Mouse (Mus musculus) stomach, embryonic 14.5 days (tissue): ENCODE data around the gene Rcbtb2. TPM values are rescaled to one million over a fixed set of nuclear protein-coding genes. Genes with fewer than 3 reads are reported as not detected.

ENCODE experiments used
- ATAC-seq: fragments of 200-750 bp; cut with Nextera tagmentation; 2 replicates; pipeline ENCODE4 v1.8.0; 2017; ENCODE audit warnings: low read depth, moderate TSS enrichment; ENCODE audit not compliant: insufficient number of reproducible peaks, insufficient read depth, low FRiP score
- H3K27ac ChIP-seq: fragments of 300-500 bp; sonication (generic); 2 replicates; pipeline ENCODE4 v1.5.1; 2014; ENCODE audit warnings: mild to moderate bottlenecking, low read length, moderate library complexity, mixed read lengths
- H3K27me3 ChIP-seq: fragments of 300-500 bp; sonication (generic); 2 replicates; pipeline ENCODE4 v1.6.1; 2014; ENCODE audit warnings: low read length, control low read depth, mixed read lengths; ENCODE audit not compliant: control insufficient read depth, insufficient read depth
- H3K36me3 ChIP-seq: fragments of 300-500 bp; sonication (generic); 2 replicates; pipeline ENCODE4 v1.6.1; 2014; ENCODE audit warnings: mild to moderate bottlenecking, control low read depth, low read length, moderate library complexity, mixed read lengths; ENCODE audit not compliant: control insufficient read depth, insufficient read depth
- H3K4me1 ChIP-seq: fragments of 300-500 bp; sonication (generic); 2 replicates; pipeline ENCODE4 v1.6.1; 2014; ENCODE audit warnings: low read length, control low read depth, mixed read lengths; ENCODE audit not compliant: control insufficient read depth, insufficient read depth
- H3K4me2 ChIP-seq: fragments of 300-500 bp; sonication (generic); replicated peaks from 2 replicates; pipeline ENCODE4 v1.6.1; 2014; ENCODE audit warnings: low read depth, low read length, control low read depth
- H3K4me3 ChIP-seq: fragments of 300-500 bp; sonication (generic); 2 replicates; pipeline ENCODE4 v1.5.1; 2014; ENCODE audit warnings: low read depth, low read length, control low read depth
- H3K9ac ChIP-seq: fragments of 300-500 bp; sonication (generic); replicated peaks from 2 replicates; pipeline ENCODE4 v1.6.1; 2014; ENCODE audit warnings: low read depth, mild to moderate bottlenecking, control low read depth, low read length, moderate library complexity, mixed read lengths
- H3K9me3 ChIP-seq: fragments of 300-500 bp; sonication (generic); 2 replicates; pipeline ENCODE4 v1.6.1; 2016; ENCODE audit warnings: low read depth, low read length, control low read depth; ENCODE audit not compliant: control insufficient read depth
- WGBS: fragments of 180-500 bp; shearing (Covaris S2); extraction: QIAGEN DNeasy Blood & Tissue Kit; methylation state at CpG from one replicate; pipeline ENCODE4 v1.1.7; 2014; 5-methylcytosine and 5-hydroxymethylcytosine counted together
- polyA plus RNA-seq: library from polyadenylated mRNA; unstranded; fragments of >200 nt; fragmentation: Nextera tagmentation; extraction: Ambion mirVana; gene quantifications from 2 replicates; pipeline ENCODE4 v1.2.1, GENCODE M21; 2014

The Rcbtb2 gene
- polyA plus RNA-seq, 1 experiment from 2014 or later = 106 TPM

DNA sequence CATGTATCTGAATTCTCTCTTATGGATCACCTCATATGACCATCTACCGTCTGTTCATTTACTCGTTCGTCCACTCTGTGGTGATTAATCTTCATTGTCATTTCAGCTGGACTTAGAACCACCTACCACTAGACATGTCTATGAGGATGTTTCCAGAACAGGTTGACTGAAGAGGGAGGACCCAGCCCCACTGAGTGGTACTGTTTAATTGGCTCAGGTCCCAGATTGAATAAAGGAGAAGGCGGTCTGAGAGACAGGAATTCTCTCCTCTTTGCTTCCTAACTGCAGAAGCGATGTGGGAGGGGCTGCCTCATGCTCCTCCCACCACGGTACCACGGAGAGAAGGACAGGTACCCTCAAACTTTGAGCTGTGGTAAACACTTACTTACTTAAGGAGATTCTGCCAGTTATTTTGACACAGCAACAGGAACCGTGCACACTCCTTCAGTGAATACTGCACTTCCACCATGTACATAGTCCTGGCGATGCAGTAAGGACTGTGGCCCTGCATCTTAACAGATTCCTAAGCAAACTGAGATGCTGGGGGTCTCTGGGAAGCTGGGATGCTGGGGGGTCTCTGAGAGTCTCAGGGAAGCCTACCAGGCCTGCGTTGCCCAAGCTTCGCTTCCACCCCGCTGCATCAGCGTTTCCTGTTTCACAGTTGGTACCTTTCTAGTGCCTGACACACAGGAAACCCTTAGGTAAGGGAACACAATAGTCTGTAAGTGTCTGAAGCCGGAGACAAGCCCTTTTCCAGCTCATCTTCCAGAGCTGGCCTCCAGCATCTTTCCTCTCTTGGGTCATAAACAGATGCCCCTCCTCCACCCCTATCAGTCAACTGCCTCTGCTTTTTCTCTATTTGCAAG is 4.1 kb upstream of the Rcbtb2 start:
- ATAC-seq = no peak
- H3K4me3 ChIP-seq = no peak overlapping the region
- H3K27me3 ChIP-seq = no peaks in the 10 kb centered on the region
- H3K9me3 ChIP-seq = no peaks in the 10 kb centered on the region
- no peak overlapping the region for H3K27ac ChIP-seq
- H3K9ac ChIP-seq = no peak overlapping the region
- H3K4me2 ChIP-seq = no peak overlapping the region
- H3K36me3 ChIP-seq = no peaks in the 10 kb centered on the region
- 65% methylated on average over 14 of the region's 14 CpGs for WGBS
- peaks cover 4% of the 10 kb centered on the region for H3K4me1 ChIP-seq

DNA sequence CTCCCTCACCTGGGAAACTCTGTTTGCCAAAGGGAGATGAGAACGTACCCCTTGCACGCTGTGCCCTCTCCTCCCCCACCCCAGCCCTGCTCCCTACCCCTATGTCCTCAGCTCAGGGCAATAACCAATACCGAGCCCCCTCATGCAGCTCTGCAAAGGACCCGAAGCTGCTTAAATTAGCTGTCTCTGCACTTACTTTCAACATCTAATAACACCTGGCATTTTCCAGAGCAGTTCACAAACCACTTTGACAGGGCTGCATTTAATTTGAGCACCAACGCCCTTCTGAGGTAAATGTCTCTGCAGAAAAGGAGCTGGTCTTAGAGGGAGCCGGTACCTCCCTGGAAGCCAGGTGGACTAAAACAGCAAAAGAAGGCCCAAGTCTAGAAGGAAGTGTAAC is 3.4 kb upstream of the Rcbtb2 start:
- Histone ChIP-seq H3K27ac (no peak overlapping the region; the same call in 1 of the 2 replicates), H3K9me3 (no peaks in the 10 kb centered on the region), H3K4me3 (no peak overlapping the region), H3K9ac (no peak overlapping the region), H3K36me3 (no peaks in the 10 kb centered on the region), H3K27me3 (no peaks in the 10 kb centered on the region), H3K4me2 (no peak overlapping the region), H3K4me1 (peaks cover 4% of the 10 kb centered on the region)
- WGBS = 34% methylated on average over 6 of the region's 6 CpGs
- ATAC-seq = no peak

DNA sequence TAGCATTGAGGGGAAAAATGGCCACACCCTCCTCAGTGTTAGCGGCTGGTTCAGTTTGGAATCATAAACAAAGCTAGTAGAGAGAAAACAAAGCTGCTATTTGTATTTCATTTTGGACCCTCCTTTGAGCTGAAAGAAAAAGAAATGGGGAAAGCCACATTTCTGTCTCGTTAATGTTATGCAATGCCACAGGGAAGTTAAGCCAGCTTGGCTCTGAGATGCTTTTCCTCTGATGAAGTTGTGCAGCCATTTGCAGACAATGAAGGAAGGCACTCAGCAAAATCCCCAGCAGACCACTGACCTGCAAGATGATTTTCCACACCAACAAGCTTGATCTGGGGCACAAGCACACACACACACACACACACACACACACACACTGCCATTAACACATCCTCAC is 2.9 kb upstream of the Rcbtb2 start:
- no peak overlapping the region for H3K9ac ChIP-seq
- WGBS = 27% methylated on average over 2 of the region's 2 CpGs
- H3K4me2 ChIP-seq = no peak overlapping the region
- H3K36me3 ChIP-seq = no peaks in the 10 kb centered on the region
- no peak for ATAC-seq
- H3K4me1 ChIP-seq = peaks cover 4% of the 10 kb centered on the region
- H3K9me3 ChIP-seq = no peaks in the 10 kb centered on the region
- H3K27me3 ChIP-seq = no peaks in the 10 kb centered on the region
- peak overlapping the region; percentile 23; the same call in 1 of the 2 replicates for H3K27ac ChIP-seq
- H3K4me3 ChIP-seq = no peak overlapping the region

DNA sequence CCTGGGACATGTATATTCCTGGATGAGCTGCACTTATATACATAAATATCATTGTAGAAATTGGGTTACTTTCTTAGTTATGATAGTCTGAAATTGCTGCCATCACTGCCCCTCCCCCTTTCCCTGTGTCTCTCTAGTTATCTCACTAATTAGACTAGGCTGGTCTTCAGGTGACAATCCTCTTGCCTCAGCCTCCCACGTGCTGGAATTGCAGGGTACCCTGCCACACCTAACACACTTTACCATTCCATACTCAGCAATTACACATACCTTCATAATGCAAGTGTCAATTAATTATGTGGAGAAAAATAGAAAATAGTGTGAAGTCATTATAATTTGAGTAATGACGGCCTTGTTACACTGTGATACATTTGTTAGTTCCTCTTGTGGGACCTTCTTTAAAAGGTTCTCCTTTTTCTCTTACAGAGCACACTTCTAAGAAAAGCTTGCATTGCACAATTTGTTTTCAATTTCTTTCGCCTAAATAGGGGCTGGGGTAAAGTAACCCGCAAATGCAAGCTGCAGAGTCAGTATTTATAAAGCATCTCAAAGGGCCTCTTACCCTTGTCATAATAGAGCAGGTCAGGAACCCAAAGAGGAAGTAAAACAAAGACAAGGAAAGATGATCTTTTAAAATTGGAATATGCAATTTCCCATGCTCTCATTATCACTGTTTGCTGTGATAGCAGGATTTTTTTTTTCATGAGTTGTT is 470 bp upstream of the Rcbtb2 start:
- Histone ChIP-seq H3K9ac (no peak overlapping the region), H3K27ac (no peak overlapping the region; the same call in 1 of the 2 replicates), H3K36me3 (no peaks in the 10 kb centered on the region), H3K9me3 (no peaks in the 10 kb centered on the region), H3K27me3 (no peaks in the 10 kb centered on the region), H3K4me3 (no peak overlapping the region), H3K4me1 (peaks cover 4% of the 10 kb centered on the region), H3K4me2 (no peak overlapping the region)
- 51% methylated on average over 4 of the region's 4 CpGs for WGBS
- ATAC-seq = no peak

DNA sequence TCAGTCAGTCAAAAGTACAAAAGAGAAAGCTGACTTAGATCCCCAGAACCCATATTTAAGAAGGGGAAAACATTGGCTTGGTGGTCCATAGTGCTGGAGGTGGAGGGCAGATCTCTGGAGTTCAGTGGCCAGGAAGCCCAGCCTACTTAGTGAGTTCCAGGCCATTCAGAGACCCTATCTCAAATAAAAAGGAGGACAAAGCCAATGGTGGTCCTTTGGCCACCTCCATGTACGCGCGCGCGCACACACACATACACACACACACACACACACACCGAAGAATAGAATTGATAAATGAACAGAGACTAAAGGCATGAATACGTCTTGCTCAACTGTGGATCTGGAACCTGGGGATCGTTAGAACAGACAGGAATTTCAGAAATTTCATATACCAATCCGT is 544 bp downstream of the Rcbtb2 start:
- H3K36me3 ChIP-seq = no peaks in the 10 kb centered on the region
- peaks cover 4% of the 10 kb centered on the region for H3K4me1 ChIP-seq
- no peak overlapping the region for H3K4me3 ChIP-seq
- no peak overlapping the region for H3K4me2 ChIP-seq
- 87% methylated on average over 9 of the region's 9 CpGs for WGBS
- no peaks in the 10 kb centered on the region for H3K27me3 ChIP-seq
- H3K27ac ChIP-seq = no peak overlapping the region; the same call in 1 of the 2 replicates
- no peak overlapping the region for H3K9ac ChIP-seq
- ATAC-seq = no peak
- no peaks in the 10 kb centered on the region for H3K9me3 ChIP-seq

DNA sequence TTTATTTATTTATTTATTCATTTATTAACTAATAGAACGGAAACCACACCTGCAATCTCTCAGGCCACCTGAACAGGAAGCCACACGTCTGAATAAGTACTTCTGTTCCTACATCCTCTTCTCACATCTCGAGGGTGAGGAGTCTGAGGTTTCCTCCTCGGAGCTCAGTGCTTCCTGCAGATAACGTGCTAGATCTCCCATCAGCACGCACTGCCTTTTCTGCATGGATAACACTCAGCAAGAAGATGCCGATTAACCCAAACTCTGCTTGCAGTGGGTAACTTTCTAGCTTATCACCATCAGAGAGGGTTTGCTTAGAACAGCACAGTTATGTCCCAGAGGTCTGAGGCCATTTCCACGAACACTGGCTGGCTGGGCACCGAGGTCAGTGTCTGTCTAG is 949 bp downstream of the Rcbtb2 start:
- H3K9ac ChIP-seq = no peak overlapping the region
- ATAC-seq = no peak
- no peak overlapping the region for H3K4me2 ChIP-seq
- no peak overlapping the region for H3K27ac ChIP-seq
- peaks cover 4% of the 10 kb centered on the region for H3K4me1 ChIP-seq
- WGBS = 61% methylated on average over 9 of the region's 9 CpGs
- H3K27me3 ChIP-seq = no peaks in the 10 kb centered on the region
- no peaks in the 10 kb centered on the region for H3K36me3 ChIP-seq
- no peaks in the 10 kb centered on the region for H3K9me3 ChIP-seq
- H3K4me3 ChIP-seq = no peak overlapping the region

DNA sequence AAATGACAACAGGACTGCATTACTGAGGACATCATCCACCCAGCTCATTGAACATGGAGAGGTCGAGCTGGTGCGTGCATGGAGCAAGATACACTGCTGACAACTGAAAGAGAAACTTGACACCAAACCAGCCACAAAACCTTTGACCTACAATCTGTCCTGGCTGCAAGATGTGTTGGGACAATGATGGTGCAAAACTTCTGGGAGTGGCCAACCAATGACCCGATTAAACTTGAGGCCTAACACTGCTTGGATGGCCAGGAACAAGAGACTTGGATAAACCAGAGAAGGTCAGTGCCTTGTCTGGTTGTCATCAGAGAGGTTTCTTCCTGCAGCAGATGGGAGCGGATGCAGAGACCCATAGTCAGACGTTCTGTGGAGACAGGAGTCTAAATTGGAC is 7.7 kb downstream of the Rcbtb2 start:
- Histone ChIP-seq H3K36me3 (no peaks in the 10 kb centered on the region), H3K4me1 (no peaks in the 10 kb centered on the region), H3K4me2 (no peak overlapping the region), H3K4me3 (no peak overlapping the region), H3K27me3 (no peaks in the 10 kb centered on the region), H3K9me3 (no peaks in the 10 kb centered on the region), H3K27ac (no peak overlapping the region), H3K9ac (no peak overlapping the region)
- ATAC-seq = no peak
- WGBS = 75% methylated on average over 5 of the region's 5 CpGs

DNA sequence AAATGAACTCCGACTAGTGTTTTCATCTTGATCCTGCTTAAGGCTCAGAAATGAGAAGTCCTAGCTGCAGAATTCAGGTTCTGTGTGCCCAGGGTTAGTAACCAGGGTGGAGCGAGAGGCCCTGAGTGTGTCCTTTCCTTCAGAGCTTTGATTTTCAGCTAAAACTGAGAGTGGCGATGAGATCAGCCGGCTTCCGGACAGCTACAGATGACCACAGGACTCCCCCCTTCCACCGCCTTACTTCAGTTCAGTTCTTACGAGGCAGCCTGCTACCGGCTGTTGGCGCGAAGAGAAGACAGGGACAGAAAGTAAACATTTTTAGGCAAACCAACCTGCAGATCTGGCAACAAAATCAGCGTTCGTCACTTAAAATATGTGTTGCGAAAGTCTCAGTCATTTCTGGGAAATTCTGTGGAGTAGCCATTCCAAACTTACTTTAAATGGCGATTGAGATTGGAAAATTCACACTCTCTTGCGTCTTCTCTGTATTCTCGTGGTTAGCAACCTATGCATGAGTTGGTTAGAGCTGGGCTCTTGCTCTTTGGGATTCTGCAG is 9.1 kb downstream of the Rcbtb2 start:
- H3K27ac ChIP-seq = no peak overlapping the region
- no peak for ATAC-seq
- no peak overlapping the region for H3K4me2 ChIP-seq
- no peaks in the 10 kb centered on the region for H3K9me3 ChIP-seq
- H3K4me1 ChIP-seq = no peaks in the 10 kb centered on the region
- H3K9ac ChIP-seq = no peak overlapping the region
- WGBS = 73% methylated on average over 16 of the region's 16 CpGs
- no peak overlapping the region for H3K4me3 ChIP-seq
- no peaks in the 10 kb centered on the region for H3K27me3 ChIP-seq
- H3K36me3 ChIP-seq = no peaks in the 10 kb centered on the region
